Mouse (Mus musculus) left cerebral cortex, postnatal 36 days (tissue): Measurements from ENCODE around the gene Aktip. TPM values are rescaled to one million over a fixed set of nuclear protein-coding genes. Genes with fewer than 3 reads are reported as not detected.

Experiments used
- DNase-seq, 2 experiments: peaks; one replicate each; pipeline ENCODE4 v3.0.0; 2021 to 2022; ENCODE audit warnings: low spot score in 2 of 2, mixed read lengths in 1 of 2
- intact Hi-C: fragments of 180-260 bp; cut with DNase I; formaldehyde crosslinking; loops from one replicate; pipeline ENCODE4 v1.15.1; 2025
- total RNA-seq, 2 experiments: library from RNA; stranded (reverse); gene quantifications; 2 replicates each; pipeline ENCODE4 v1.2.3; 2021

The Aktip gene
- total RNA-seq, 2 experiments from 2014 or later: 117 to 118 TPM

DNA sequence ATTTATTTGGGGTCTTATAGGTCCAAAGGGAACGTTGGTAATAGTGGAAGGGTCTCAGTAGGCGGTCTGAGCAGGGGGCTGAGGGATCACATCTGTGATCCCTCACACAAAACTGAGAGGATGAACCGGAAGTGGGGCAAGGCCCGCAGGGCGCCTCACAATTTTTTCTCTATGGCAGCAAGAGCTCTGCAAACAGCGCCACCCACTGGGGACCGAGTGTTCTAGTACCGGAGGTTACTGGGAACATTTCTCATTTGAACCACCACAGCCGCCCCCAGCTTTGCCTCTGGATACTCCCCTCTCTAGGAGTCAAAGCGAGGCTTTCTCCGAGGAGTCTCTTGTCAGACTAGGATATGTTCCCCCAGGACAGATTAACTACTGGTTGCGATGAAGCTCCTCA, 3.1 kb downstream of the Aktip start:
- intact Hi-C loops: loop anchor here (10.0 kb wide), 2 partner anchors 288 to 598 kb away; no protein-coding TSS in a partner anchor
- no peak for DNase-seq

DNA sequence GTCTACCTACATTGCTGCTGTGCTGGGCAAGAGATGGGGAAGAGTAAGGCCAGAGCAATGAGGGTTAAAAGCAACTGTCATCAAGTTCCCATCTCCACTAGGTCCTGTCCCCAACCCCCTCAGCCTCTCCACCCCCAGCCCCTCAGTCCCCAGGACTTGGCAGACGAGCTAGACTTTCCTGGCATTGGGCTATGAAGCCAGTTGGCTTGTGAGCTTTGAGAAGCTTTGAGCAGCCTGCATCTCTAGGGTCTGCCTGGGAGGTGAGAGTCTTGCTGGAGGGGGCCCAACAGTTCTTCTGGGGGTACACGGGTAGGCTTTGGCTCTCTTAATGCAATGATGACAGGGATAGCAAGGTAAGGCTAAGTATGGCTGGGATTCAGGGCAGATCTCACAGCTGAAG, 5.7 kb downstream of the Aktip start:
- intact Hi-C loops: loop anchor here (5.0 to 10.0 kb wide), 3 partner anchors 291 to 1803 kb away; no protein-coding TSS in a partner anchor
- DNase-seq: no peak

DNA sequence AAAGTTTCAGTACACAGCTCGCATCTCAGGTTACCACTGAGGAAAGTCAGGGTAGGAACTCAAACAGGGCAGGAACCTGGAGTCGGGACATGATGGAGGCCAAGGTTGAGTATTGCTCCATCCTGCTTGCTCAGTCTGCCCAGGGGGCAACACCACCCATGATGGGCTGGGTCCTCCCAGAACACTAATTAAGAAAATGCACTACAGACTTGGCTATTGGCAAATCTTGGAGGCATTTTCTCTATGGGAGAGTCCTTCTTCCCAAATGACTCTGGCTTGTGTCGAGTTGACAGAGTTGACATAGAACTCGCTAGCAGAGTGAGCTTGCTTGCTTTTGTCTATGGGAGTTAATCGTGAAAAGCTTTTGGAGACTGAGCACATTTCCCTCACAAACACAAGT, 6.8 kb downstream of the Aktip start:
- intact Hi-C loops: loop anchor here (5.0 to 10.0 kb wide), 3 partner anchors 292 to 1804 kb away; no protein-coding TSS in a partner anchor
- DNase-seq: no peak

DNA sequence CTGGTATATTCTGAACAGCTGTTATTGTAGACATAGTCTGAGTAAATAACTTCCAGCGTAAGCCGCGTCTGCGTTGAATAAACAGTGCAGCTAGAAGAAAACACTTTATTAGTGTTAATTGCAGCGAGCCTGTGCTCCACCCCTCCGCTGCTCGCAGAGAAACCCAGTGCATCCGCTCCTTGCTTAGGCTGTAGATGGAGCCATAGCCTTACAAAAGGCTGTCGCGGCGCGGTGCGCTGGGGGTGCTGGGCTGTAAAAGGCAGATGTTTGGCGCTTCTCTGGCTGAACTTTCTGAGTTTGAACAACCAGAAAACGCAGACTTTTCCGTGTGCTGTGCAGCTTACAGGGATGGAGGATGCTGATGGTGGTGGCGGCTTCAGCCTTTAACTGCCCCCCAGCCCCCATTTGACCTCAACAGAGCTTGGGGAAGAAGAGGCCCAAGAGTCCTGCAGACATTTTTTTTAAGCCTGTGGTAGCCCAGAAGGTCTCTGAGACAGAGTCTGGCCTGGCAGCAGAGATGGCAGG, 8.9 kb downstream of the Aktip start:
- DNase-seq: peak; percentile 44 to 54
- intact Hi-C loops: loop anchor here (5.0 to 10.0 kb wide), 3 partner anchors 294 to 1806 kb away; no protein-coding TSS in a partner anchor

DNA sequence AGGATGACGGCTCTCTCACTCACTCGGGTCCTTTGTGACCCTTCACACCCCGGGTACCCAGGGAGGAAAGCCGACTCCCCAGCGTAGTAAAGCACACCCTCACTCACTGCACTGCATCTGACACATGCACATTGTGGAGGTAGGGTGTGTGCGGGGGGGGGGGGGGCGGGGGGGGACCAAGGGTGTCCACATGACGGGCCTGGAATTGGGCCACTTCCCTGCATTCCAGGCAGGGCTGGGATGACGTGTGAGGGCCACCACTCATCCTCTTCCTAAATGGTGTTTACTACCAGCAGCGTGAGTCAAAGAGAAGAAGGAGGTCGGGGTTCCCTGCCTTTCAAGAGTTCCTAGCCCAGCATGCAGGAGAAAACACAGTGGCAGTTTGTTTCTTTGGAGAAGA, 11.6 kb downstream of the Aktip start:
- intact Hi-C loops: no loop called here
- DNase-seq: no peak

DNA sequence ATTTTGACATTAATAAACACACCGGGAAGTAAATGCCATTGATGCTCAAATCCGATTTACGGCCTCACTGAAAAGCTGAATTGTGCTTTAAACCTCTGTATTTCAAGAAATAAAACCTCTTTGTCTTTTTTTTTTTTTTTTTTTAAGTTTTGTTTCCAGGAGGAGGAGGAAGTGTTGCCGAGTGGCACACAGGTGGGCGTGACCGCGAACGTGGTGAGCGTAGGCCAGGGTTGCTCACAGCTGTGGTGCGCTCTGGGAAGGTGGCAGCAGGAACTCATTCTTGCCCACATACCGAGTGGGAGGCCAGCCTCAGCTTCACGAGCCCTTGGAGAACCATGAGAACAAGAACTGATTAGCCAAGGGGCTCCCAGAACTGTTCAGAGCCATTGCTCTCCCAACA, 13.4 kb downstream of the Aktip start:
- intact Hi-C loops: no loop called here
- DNase-seq: no peak

DNA sequence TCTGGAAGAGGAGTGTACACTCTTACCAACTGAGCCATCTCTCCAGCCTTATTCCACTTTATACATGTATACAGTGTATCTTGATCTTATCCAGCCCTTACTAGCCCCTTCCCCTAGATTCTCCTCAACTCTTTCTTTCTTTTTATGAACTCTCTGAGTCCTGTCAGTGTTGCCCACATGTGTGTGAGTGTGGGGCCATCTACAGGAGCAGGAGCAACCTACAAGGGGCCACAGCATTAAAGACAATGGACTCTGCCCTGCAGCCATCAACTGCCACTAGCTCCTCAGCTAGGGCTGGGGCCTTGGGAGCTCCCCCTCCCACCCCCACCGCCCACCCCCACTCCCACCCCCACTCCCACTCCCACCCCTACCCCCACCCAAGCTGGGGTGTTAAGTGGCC, 22.1 kb downstream of the Aktip start:
- intact Hi-C loops: no loop called here
- no peak for DNase-seq

DNA sequence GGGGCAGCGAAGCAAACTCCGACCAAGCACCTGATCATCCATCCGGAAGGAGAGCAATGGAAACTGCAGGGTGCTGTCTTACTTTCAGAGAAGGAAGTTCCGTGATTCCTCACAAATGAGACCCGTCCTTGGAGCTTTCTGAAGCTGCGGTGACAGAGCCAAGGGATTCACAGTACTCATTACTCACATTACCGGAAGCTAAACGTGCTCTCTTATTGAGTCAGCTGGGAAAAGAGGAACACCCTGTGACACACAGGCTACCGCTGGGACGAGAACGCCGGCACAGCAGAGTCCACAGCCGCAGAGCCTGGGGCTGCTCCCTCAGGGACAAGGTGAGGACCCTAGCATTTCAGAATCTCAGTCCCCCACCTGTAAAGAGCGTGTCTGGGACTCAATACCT, 23.6 kb downstream of the Aktip start:
- intact Hi-C loops: no loop called here
- DNase-seq: no peak

DNA sequence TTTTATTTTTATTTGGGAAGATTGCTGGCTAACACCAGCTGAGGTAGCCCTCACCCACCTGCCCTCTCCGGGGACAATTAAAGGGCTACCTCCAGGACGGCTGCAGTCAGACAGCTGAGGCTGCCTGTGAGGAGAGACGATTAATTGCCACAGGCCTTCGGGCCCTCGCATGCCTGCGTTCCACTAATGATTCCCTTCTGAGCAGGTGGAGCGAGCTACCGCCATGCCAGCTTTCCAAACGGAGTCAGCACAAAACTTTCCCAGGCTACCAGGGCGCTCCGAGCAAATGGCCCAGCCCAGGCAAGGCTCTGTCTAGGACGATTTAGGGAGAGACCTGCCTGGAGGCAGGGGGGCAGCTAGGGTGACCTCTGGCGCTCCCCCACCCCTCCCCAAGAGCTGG, 28.2 kb downstream of the Aktip start:
- no peak for DNase-seq
- intact Hi-C loops: no loop called here

DNA sequence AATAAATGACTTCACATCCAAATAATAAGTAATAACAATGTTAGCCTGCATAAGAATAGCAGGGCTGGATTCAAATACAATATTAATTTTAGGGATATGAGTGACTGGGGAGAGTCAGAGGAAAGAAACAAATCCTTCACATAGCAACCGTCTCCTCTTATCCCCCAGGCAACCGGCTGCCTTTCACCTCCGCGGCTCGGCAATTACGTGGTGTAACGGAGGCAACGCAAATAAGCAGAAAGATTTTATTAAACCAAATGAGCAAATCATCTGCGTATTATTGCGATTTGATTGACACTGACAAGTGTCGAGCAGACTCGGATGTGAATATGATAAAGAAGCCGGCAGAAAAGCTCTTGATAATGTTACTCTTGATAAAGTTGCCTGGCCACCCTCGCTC, 28.9 kb downstream of the Aktip start:
- intact Hi-C loops: no loop called here
- DNase-seq: no peak

DNA sequence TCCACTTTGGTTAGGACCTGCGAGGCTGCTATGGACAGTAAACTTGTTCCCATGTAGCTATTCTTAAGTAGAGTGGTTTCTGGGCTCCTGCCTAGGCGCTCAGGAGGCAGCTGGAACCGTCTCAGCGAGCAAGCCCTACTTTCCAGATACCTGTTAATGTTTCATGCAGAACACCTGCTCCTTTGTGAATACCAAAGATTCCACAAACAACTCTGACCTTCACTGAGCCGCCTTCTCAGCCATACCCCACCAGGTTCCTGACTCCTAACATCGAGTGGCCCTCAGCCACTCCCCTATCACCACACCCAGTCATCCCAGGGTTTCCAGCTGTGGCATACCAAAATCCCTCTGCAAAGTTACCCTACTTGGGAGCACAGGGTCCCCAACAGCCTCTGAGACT, 29.6 kb downstream of the Aktip start:
- DNase-seq: no peak
- intact Hi-C loops: no loop called here

DNA sequence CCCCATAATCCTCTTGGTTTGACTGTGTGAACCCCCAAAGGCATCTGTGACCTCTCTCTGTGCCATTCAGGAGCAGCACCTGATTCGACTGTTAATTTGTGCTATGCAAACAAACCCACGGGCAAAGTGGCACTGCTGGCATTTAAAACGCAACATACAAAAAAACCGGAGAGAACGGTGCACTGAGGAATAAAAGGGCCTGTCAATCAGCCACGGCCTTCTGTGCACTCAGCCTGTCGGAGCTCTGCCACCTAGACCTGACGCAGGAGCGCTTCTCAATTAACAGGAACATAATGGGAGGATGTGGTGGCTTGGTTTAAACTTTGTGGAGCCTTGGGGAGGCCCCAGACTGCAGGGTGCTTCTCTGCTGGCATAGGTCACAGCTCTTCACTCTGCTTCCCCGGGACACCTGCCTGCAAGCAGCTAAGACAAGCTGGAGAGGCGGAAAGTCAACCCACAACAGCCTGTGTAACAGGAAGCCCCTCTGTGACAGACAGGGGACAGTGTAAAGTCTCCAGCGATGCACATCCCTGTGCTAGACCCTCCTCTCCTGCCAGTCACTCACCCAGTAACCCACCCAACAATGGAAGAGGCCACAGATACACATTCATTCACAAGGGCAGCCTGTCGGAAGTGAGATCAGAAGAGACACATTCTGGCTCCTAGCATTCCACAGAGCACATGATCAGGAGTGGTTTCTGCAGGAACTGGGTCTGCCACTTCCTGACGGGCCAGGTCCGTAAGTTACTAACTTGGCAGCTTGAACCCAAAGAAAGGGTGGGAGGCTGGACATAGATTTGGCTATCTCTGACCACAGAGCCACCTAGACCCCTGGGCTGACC, 39.6 kb downstream of the Aktip start:
- DNase-seq: no peak
- intact Hi-C loops: no loop called here

DNA sequence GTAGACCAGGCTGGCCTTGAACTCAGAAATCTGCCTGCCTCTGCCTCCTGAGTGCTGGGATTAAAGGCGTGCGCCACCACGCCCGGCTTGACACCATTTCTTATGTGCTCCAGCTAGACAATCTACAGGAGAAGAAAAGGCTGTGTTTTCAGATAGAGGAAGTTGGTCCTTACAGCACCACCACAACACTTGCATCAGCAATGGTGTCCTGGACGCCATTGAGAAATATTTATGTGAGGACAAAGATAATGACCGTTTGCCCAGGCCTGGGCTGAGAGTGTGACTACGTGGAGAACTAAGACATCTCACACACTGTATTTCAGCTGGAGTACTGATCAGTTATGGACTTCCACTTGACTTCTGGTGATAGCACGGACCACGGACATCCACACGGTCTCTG, 41.2 kb downstream of the Aktip start:
- DNase-seq: no peak
- intact Hi-C loops: no loop called here

DNA sequence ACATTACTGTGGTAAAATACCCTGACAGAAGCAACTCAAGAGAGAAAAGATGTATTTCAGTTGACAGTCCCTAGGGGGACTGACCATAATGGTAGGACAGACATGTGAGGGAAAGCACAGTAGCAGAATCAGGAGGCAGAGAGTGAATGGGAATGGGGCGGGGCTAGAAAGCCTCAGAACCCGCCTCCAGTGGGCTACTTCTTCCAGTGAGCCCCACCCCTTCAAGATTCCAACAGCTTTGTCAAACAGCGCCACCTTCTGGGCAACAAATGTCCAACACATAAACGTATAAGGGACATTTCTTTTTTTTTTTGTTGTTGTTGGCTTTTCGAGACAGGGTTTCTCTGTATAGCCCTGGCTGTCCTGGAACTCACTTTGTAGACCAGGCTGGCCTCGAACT, 45.2 kb downstream of the Aktip start:
- DNase-seq: no peak
- intact Hi-C loops: no loop called here

DNA sequence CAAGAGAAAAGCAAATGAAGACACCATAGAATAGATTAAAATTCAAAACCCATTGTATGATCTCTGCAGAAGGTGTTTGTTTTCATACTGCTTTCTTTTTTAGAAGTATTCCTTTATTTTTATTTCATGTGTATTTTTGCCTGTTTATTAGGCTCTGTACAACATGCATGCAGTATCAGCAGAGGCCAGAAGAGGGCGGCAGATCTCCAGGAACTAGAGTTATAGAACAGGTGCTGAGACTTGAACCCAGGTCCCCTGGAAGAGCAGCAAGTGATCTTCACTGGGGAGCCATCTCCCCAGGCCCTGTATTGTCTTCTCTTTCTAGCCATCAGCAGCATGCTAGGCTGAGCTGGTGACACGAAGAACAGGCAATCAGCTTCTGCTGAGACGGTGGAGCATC, 45.9 kb downstream of the Aktip start:
- DNase-seq: no peak

DNA sequence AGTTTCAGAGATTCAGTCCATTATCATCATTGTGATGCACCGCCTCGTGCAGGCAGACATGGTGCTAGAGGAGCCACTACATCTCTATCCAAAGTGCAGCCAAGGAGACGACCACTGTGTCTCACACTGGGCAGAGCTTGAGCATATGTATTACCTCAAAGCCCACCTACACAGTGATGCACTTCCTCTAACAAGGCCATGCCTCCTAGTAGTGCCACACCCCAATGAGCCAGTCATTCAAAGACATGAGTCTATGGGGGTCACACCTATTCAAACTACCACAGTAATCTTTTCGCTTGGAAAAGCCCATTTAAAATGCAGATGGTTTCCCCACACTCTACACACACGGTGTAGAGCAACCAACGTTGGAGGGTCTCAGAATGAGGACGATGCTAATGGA, 48.2 kb downstream of the Aktip start:
- DNase-seq: no peak
- intact Hi-C loops: no loop called here

More for the DNA sequence above, 45.9 kb downstream of the Aktip start:
- intact Hi-C loops: no loop called here

DNA sequence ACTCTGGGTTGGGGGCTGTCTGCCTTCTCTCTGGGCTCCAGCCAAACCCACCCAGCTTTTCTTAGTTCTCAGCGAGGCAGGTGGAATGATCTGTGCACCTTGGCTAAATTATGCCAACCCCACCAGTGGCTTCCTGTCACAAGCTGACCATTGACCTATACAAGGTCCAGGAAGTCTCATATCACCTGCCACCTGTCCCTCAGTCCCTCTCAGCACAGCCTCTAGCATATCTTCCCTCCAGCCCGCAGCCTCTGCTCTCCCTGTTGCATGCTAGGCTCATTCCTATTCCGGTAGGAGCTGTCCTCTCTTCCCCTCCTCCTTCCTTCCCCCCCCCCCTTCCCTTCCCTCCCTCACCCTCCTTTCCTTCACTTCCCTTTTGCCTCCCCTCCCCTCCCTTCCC, 50.5 kb downstream of the Aktip start:
- intact Hi-C loops: no loop called here
- no peak for DNase-seq

DNA sequence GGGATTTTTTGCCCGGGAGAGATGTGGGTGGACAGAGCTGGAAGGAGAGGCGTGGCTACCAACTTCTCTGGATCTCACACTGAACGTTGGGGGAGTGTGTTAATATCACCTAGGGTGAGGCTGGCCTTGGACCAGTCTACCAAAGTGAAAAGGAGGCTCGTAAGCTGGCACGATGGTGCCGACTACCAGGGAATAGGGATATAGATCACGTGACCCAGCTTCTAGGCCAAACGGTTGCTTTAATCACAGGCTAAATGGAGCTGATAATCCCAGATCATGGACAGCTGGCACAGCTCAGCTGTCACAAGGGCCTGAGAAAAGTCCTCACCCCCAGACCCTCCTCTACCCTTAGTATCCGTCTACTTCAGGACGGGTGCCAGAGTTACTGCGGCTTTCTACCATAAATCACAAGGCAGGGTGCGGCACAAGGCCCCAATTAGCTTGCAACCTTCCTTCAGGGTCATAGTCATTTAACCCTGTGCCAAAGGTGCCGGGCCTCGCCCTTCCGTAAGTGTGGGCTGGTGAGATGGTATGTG, 51.1 kb downstream of the Aktip start:
- intact Hi-C loops: no loop called here
- no peak for DNase-seq

DNA sequence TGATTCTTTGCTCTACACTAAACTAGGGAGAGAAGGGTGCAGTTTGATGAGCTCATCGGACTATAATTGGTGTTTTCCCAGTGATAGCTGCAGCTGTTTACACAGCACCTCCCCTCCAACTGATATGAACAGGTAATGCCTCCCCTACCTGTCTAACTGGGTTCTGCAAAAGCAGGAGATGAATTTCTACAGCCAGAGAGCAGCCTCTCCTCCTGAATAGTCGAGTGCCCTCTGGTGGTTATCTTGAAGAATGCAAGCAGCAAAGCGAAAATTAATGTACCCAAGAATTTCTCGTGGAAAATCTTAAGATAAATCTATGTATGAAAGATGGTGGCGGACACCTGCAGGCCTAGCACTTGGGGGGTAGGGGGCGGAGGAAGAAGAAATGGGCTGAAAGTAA, 52.1 kb downstream of the Aktip start:
- intact Hi-C loops: no loop called here
- DNase-seq: peak in 1 of 2 experiments; percentile 28

DNA sequence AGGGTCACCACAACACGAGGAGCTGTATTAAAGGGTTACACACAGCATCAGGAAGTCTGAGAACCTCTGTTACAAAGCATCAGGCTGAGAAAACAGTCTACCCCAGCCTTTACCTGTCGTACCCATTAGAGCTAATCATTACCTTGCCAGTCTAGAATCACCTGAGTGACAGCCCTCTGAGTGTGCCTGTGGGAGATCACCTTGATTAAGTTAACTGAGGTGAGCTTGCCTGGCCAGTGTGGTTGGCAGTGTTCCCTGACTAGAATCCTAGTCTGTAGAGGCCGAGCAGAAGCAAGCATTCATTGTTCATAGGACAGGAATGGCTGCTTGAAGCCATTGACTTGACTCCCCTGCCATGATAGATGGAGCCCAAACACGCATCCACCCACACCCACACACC, 58.9 kb downstream of the Aktip start:
- intact Hi-C loops: no loop called here
- DNase-seq: no peak
